Mouse (Mus musculus) brain, embryonic 14.5 days (tissue): ENCODE measurements around the gene Fam117a.

Source experiments
- CTCF ChIP-seq: fragments of 200-500 bp; IDR thresholded peaks from 2 replicates; pipeline ENCODE4 v1.5.1; 2012; ENCODE audit warnings: inconsistent platforms, mild to moderate bottlenecking, moderate library complexity, borderline replicate concordance; ENCODE audit not compliant: insufficient read depth, insufficient read length; ENCODE audit errors: extremely low read depth
- POLR2A ChIP-seq: fragments of 200-500 bp; IDR thresholded peaks from 2 replicates; pipeline ENCODE4 v1.6.1; 2012; ENCODE audit warnings: mild to moderate bottlenecking, inconsistent platforms, borderline replicate concordance; ENCODE audit not compliant: poor library complexity, insufficient read depth, insufficient read length, severe bottlenecking; ENCODE audit errors: extremely low read depth

GRCm38 (mm10) chr11:95420880-95421435 is 84.1 kb downstream of the Fam117a start:
- TF ChIP-seq CTCF (no peak), POLR2A (no peak)
